Comparison of ENCODE assay signal across 22 mouse cellular contexts in genomic region chr11:6773951-6774350, GRCm38 (mm10).
DNase-seq lines count a peak whose midpoint lies in the region; ATAC-seq and TF ChIP-seq lines count a peak whose summit lies in the region.
"Had no signal": no experiment of that assay in that cellular context is flagged by ENCODE, and none has a peak within 500 bp of the region (broad histone marks: within the 10 kb centered on the region; RNA-seq: fewer than 3 reads in every experiment).

No protein-coding gene starts in this region.

- TF ChIP-seq CTCF in liver, postnatal 0 days (IDR thresholded peaks at IDR 0.05; ENCODE audit: low read depth): no peak
- TF ChIP-seq CTCF in thymus, adult 2 months (IDR thresholded peaks at IDR 0.05; ENCODE audit: borderline replicate concordance, control insufficient read depth, extremely low read depth, insufficient read depth, low read length, poor library complexity): no peak

- H3K27ac ChIP-seq in heart, embryonic 11.5 days (ENCODE audit: low read depth, low read length): no peak overlapping the region
- no peak overlapping the region for H3K27ac ChIP-seq in liver, postnatal 0 days (ENCODE audit: low read depth)
- H3K27ac ChIP-seq in liver, embryonic 11.5 days (ENCODE audit: low read depth, low read length): no peak overlapping the region
- no peak overlapping the region for H3K27ac ChIP-seq in thymus, adult 2 months (ENCODE audit: control insufficient read depth, insufficient read depth, low read length)
- H3K27ac ChIP-seq: hindbrain, embryonic 10.5 days; hindbrain, postnatal 0 days had no signal

- peak; percentile 37 for DNase-seq in heart, adult 11 months
- DNase-seq in liver, postnatal 0 days: no peak
- no peak for DNase-seq in liver, embryonic 11.5 days (ENCODE audit: low spot score)
- DNase-seq in ZHBTc4 (ENCODE audit: low read depth, low spot score): peak; percentile 93
- DNase-seq in thymus, adult 2 months: no peak
- no peak for DNase-seq in ovary, postnatal 14 days (ENCODE audit: low spot score)
- DNase-seq: adrenal gland, postnatal 25 days; cerebellum, adult 8-10 months; cerebellum, postnatal 36 days; heart, postnatal 10 days; kidney, adult 2 months; layer of hippocampus, adult 9-11 months; lung, postnatal 10 days; thymus, postnatal 36 days had no signal

- ATAC-seq in heart, embryonic 11.5 days (replicated peaks; ENCODE audit: insufficient number of reproducible peaks, low FRiP score, low TSS enrichment): no peak
- peak; percentile 49; the same call in 1 of the 2 replicates for ATAC-seq in liver, postnatal 0 days
- ATAC-seq in liver, embryonic 11.5 days (replicated peaks; ENCODE audit: low FRiP score): no peak
- ATAC-seq: CD4-positive, CD25-positive, alpha-beta regulatory T cell, adult 4 months; forebrain, embryonic 14.5 days; hindbrain, postnatal 0 days had no signal

- TF ChIP-seq EP300 in liver, postnatal 0 days (IDR thresholded peaks at IDR 0.05; ENCODE audit: low read depth): no peak

- no peak overlapping the region for H3K9ac ChIP-seq in heart, embryonic 11.5 days (ENCODE audit: low read depth, low read length)
- H3K9ac ChIP-seq in liver, postnatal 0 days (replicated peaks): no peak overlapping the region
- H3K9ac ChIP-seq in liver, embryonic 11.5 days (ENCODE audit: low read depth, low read length): no peak overlapping the region
- H3K9ac ChIP-seq: heart, embryonic 12.5 days had no signal

- no peak overlapping the region for H3K4me3 ChIP-seq in heart, embryonic 11.5 days (ENCODE audit: low read depth, low read length)
- no peak overlapping the region for H3K4me3 ChIP-seq in liver, postnatal 0 days (ENCODE audit: low read depth, low read length)
- no peak overlapping the region for H3K4me3 ChIP-seq in liver, embryonic 11.5 days (ENCODE audit: low read depth, low read length)
- no peak overlapping the region for H3K4me3 ChIP-seq in thymus, adult 2 months (ENCODE audit: control insufficient read depth, insufficient read depth, low read length)
- H3K4me3 ChIP-seq: heart, embryonic 12.5 days; hindbrain, embryonic 10.5 days had no signal

- no peaks in the 10 kb centered on the region for H3K4me1 ChIP-seq in heart, embryonic 11.5 days (ENCODE audit: control insufficient read depth, insufficient read depth, low read length)
- no peaks in the 10 kb centered on the region for H3K4me1 ChIP-seq in liver, postnatal 0 days (ENCODE audit: insufficient read depth)
- H3K4me1 ChIP-seq in liver, embryonic 11.5 days (replicated peaks; ENCODE audit: control insufficient read depth, insufficient read depth, low read length): no peaks in the 10 kb centered on the region
- no peaks in the 10 kb centered on the region for H3K4me1 ChIP-seq in thymus, adult 2 months (replicated peaks; ENCODE audit: control insufficient read depth, insufficient read depth, low read length)

- TF ChIP-seq POLR2A in thymus, adult 2 months (IDR thresholded peaks at IDR 0.05; ENCODE audit: control insufficient read depth, extremely low read depth, insufficient read depth, low read length, poor library complexity): no peak

- no peaks in the 10 kb centered on the region for H3K27me3 ChIP-seq in heart, embryonic 11.5 days (ENCODE audit: control insufficient read depth, insufficient read depth, low read length)
- H3K27me3 ChIP-seq in liver, postnatal 0 days (ENCODE audit: insufficient read depth, low read length): no peaks in the 10 kb centered on the region
- no peaks in the 10 kb centered on the region for H3K27me3 ChIP-seq in liver, embryonic 11.5 days (replicated peaks; ENCODE audit: control insufficient read depth, insufficient read depth, low read length)
- H3K27me3 ChIP-seq in thymus, adult 2 months (ENCODE audit: control insufficient read depth, insufficient read depth, low read length): no peaks in the 10 kb centered on the region
- H3K27me3 ChIP-seq: heart, embryonic 12.5 days had no signal

- no peak overlapping the region for H3K4me2 ChIP-seq in heart, embryonic 11.5 days
- H3K4me2 ChIP-seq in liver, postnatal 0 days (ENCODE audit: low read depth, low read length): no peak overlapping the region
- H3K4me2 ChIP-seq in liver, embryonic 11.5 days: no peak overlapping the region
- H3K4me2 ChIP-seq: heart, embryonic 12.5 days; midbrain, embryonic 11.5 days had no signal

- 75% methylated on average over 5 of the region's 5 CpGs for WGBS in heart, embryonic 11.5 days (ENCODE audit: insufficient replicate concordance)
- 71% methylated on average over 5 of the region's 5 CpGs for WGBS in liver, postnatal 0 days (ENCODE audit: insufficient replicate concordance)
- 72% methylated on average over 5 of the region's 5 CpGs for WGBS in liver, embryonic 11.5 days
- WGBS in thymus, adult 2 months: 85% methylated on average over 5 of the region's 5 CpGs

- H3K9me3 ChIP-seq in heart, embryonic 11.5 days (replicated peaks; ENCODE audit: control insufficient read depth, low read length): no peaks in the 10 kb centered on the region
- H3K9me3 ChIP-seq in liver, postnatal 0 days (ENCODE audit: low read length): no peaks in the 10 kb centered on the region; the same call in 1 of the 2 replicates
- H3K9me3 ChIP-seq in liver, embryonic 11.5 days (ENCODE audit: control insufficient read depth, low read length): no peaks in the 10 kb centered on the region
- H3K9me3 ChIP-seq: G1E; hindbrain, embryonic 10.5 days had no signal

- H3K36me3 ChIP-seq in heart, embryonic 11.5 days (ENCODE audit: control insufficient read depth, insufficient read depth, low read length): no peaks in the 10 kb centered on the region
- no peaks in the 10 kb centered on the region for H3K36me3 ChIP-seq in liver, postnatal 0 days (replicated peaks; ENCODE audit: insufficient read depth, low read length)
- H3K36me3 ChIP-seq in liver, embryonic 11.5 days (ENCODE audit: control insufficient read depth, insufficient read depth, low read length): no peaks in the 10 kb centered on the region
- no peaks in the 10 kb centered on the region for H3K36me3 ChIP-seq in thymus, adult 2 months (ENCODE audit: control insufficient read depth, insufficient read depth, low read length)
- H3K36me3 ChIP-seq: G1E; heart, embryonic 12.5 days; hindbrain, embryonic 10.5 days had no signal

Comparison
In these comparisons a context has a peak if more than half of its experiments do, and no peak if none do; other contexts are left out.
1. DNase-seq: peak in heart, adult 11 months (single experiment) and ZHBTc4 (single experiment); none in liver, postnatal 0 days (single experiment), liver, embryonic 11.5 days (single experiment), thymus, adult 2 months (single experiment) and ovary, postnatal 14 days (single experiment).